Mouse (Mus musculus) liver, postnatal 0 days (tissue): ENCODE data around the gene Mrs2.

ENCODE experiments used
- CTCF ChIP-seq: sonication (generic); IDR thresholded peaks from 2 replicates; pipeline ENCODE4 v1.5.1; 2016; ENCODE audit warnings: antibody characterized with exemption, low read depth
- EP300 ChIP-seq: IDR thresholded peaks from 2 replicates; pipeline ENCODE4 v1.6.1; 2016; ENCODE audit warnings: antibody characterized with exemption, low read depth, mild to moderate bottlenecking

- TF ChIP-seq CTCF (no peak), EP300 (no peak)
Observed at GRCm38 (mm10) chr13:24947158-24947557, 73.0 kb downstream of the Mrs2 start.
